Mouse (Mus musculus): ENCODE results near the gene Scgb1c1.

DNA sequence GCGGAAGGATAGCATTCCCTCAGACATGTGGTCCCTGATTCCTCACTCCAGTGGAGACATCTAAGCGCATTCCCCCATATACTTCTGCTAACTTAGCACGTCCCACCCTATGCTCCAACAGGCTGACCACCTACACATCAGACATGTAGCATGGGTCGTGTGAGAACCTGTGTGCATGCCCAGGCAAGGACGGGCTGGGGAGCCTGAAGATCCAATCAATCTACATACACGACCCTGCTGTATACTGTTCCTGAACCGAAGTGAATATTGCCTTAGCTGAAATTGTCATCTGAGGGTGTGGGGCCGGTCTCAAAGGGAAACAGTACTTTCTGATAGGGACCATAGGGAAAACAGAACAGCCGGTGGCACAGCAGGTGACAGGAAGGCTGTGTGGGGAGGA, 9.8 kb downstream of the Scgb1c1 start:
- no peak for TF ChIP-seq ZNF384 (IDR thresholded peaks at IDR 0.05; ENCODE audit: low read depth, low read length)
- TF ChIP-seq HCFC1 (IDR thresholded peaks at IDR 0.05; ENCODE audit: borderline replicate concordance, insufficient read depth, low read length) = no peak
- no peak for TF ChIP-seq ZC3H11A (IDR thresholded peaks at IDR 0.05; ENCODE audit: borderline replicate concordance, low read depth, low read length)

All from ES-E14 (cell line).